Mouse (Mus musculus): Measurements from ENCODE around the gene Slc6a1.

- TF ChIP-seq GATA1 (IDR thresholded peaks at IDR 0.05; ENCODE audit: borderline replicate concordance, low read length) (no peak), FLI1 (IDR thresholded peaks at IDR 0.05; ENCODE audit: low read length) (no peak)
Observed at GRCm38 (mm10) chr6:114304668-114305067, 22.2 kb downstream of the Slc6a1 start.

All from megakaryocyte, embryonic 14.5 days (primary cell).